Mouse (Mus musculus): ENCODE results near the gene Prkab1.

GRCm38 (mm10) chr5:116009884-116010627 is 14.3 kb downstream of the Prkab1 start:
- TF ChIP-seq POLR2A (IDR thresholded peaks at IDR 0.05; ENCODE audit: insufficient read depth, low read length) (no peak), CTCF (IDR thresholded peaks at IDR 0.05; ENCODE audit: low read depth, low read length) (no peak), EP300 (IDR thresholded peaks at IDR 0.05; ENCODE audit: insufficient read depth, low read depth, low read length) (no peak)

Data from ES-Bruce4 (cell line).